Mouse (Mus musculus): ENCODE measurements around the gene Rbm28.

GRCm38 (mm10) chr6:29201341-29201740 lies 36.5 kb upstream of the Rbm28 start:
- no peak for TF ChIP-seq CTCF (IDR thresholded peaks at IDR 0.05)
- TF ChIP-seq EP300 (IDR thresholded peaks at IDR 0.05; ENCODE audit: insufficient read depth, low read depth, low read length) = no peak
- TF ChIP-seq POLR2A (IDR thresholded peaks at IDR 0.05; ENCODE audit: insufficient read depth, low read depth, low read length) = no peak

Data from heart, adult 2 months (tissue).